Mouse (Mus musculus): ENCODE measurements at regions not wholly inside any gene's neighbourhood (a gene's known extent, or its start where the extent isn't known, plus 50 kb on each side); places are given as distances from the start of the nearest gene placed in this dataset.

DNA sequence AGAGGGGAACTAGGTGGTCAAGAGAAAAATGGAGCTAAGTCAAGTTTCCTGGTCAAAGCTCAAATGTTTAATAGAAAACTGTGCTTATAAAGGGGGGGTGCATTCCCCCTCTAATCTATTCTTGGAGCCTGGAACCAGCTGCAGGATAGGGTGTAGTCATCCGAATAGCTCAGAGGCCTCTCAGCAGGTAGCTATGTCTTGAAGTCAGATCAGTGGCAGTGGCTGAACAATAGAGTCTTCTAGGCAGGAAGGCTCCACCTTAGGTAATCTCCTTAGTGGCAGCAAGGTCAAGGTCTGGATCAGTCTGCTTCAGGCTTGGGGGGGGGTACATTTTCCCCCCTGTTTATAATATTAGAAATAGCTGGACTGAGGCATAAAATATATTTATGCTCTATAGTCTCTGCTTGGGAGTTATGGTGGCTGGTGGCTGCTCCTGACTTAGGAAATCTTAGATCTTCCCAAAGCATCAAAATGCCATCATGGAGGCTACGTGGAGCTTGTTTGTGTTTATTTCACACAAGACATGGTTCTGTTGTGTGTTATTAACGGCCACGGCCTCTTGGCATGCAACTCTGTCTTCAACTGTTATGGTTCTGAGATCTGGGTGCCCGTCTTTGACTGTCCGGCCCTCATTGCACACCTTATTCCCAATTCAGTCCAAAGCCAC is 1984.1 kb downstream of the Cntnap5b start:
- peak; percentile 98 for DNase-seq (ENCODE audit: low read depth, low spot score)

DNA sequence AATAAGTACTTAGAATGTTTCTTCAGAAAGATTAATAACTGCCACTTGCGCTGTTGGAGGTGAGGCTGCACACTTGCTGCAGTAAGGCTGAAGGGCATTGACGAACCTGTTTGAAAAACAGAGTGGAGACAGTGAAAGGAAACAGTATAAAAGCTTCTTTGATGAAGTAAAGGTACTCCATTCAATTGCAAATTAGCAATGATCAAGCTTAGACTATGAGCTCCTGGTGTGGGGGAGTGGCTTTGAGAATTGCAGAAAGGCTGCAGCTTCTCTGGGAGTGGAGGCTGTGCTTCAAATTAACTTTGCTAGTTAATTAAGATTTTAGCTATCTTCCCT is 1984.6 kb downstream of the Cntnap5b start:
- DNase-seq (ENCODE audit: low read depth, low spot score), result peak; percentile 98

DNA sequence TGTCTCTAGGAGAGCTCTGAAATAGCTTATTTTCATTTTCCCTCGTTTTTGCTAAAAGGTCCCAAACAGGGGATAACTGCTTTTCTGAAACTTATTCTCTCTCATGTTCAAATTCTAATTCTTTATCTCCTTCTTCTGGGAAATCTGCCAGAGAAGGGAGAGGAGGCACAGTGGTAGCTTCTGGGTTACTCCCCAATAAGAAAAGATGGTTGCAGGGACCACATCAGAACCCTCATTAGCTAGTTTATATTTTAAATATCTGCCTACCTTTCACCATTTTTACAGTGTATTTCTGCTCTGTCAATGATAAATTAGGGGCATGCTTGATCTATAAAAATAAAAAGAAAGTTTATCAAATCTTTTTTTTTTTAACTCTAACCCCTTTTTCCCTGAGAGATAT is 2033.3 kb downstream of the Cntnap5b start:
- DNase-seq (ENCODE audit: low read depth, low spot score), result no peak

All from ES-CJ7 (cell line).